Mouse (Mus musculus) MEL (cell line): ENCODE measurements at regions not wholly inside any gene's neighbourhood (a gene's known extent, or its start where the extent isn't known, plus 50 kb on each side); places are given as distances from the start of the nearest gene placed in this dataset.

Experiments
- DNase-seq: peaks from one replicate; pipeline ENCODE4 v3.0.0; 2011; ENCODE audit warnings: low read depth, low spot score
- H3K27ac ChIP-seq: 2 replicates; pipeline ENCODE4 v1.5.1; 2012; ENCODE audit warnings: low read depth, mild to moderate bottlenecking, control low read depth, low read length, moderate library complexity; ENCODE audit not compliant: control insufficient read depth
- H3K27me3 ChIP-seq, 2 experiments: fragments of 150-350 bp in 1 of 2; sonication (generic) in 1 of 2; 2 replicates each; pipeline ENCODE4 v1.6.1; 2012; ENCODE audit warnings: low read length in 2 of 2, mild to moderate bottlenecking in 2 of 2, improper control_type of control experiment in 1 of 2, moderate library complexity in 1 of 2; ENCODE audit not compliant: insufficient read depth in 2 of 2, control insufficient read depth in 1 of 2
- H3K36me3 ChIP-seq, 2 experiments: 2 replicates each; pipeline ENCODE4 v1.6.1; 2012 to 2014; ENCODE audit warnings: low read length in 2 of 2, improper control_type of control experiment in 1 of 2, inconsistent platforms in 1 of 2, mild to moderate bottlenecking in 1 of 2; ENCODE audit not compliant: insufficient read depth in 2 of 2, control insufficient read depth in 1 of 2
- H3K4me1 ChIP-seq, 2 experiments: fragments of 150-350 bp in 1 of 2; sonication (generic) in 1 of 2; 2 replicates each; pipeline ENCODE4 v1.6.1; 2012; ENCODE audit warnings: low read length in 2 of 2, improper control_type of control experiment in 1 of 2, mild to moderate bottlenecking in 1 of 2; ENCODE audit not compliant: insufficient read depth in 2 of 2, control insufficient read depth in 1 of 2
- H3K4me3 ChIP-seq, 2 experiments: fragments of 150-350 bp in 1 of 2; sonication (generic) in 1 of 2; 2 replicates each; pipeline ENCODE4 v1.5.1; 2012; ENCODE audit warnings: low read depth in 2 of 2, low read length in 2 of 2, mild to moderate bottlenecking in 2 of 2, moderate library complexity in 2 of 2, control low read depth in 1 of 2, improper control_type of control experiment in 1 of 2; ENCODE audit not compliant: control insufficient read depth in 1 of 2, insufficient read depth in 1 of 2
- H3K79me2 ChIP-seq: 2 replicates; pipeline ENCODE4 v1.6.1; 2012; ENCODE audit warnings: mild to moderate bottlenecking, low read length, moderate library complexity; ENCODE audit not compliant: control insufficient read depth, poor library complexity, insufficient read depth
- H3K9ac ChIP-seq: 2 replicates; pipeline ENCODE4 v1.6.1; 2012; ENCODE audit warnings: low read depth, mild to moderate bottlenecking, control low read depth, low read length, moderate library complexity; ENCODE audit not compliant: control insufficient read depth, poor library complexity, severe bottlenecking
- H3K9me3 ChIP-seq: fragments of 150-350 bp; sonication (generic); replicated peaks from 2 replicates; pipeline ENCODE4 v1.6.1; 2012; ENCODE audit warnings: mild to moderate bottlenecking, low read length, improper control_type of control experiment, moderate library complexity; ENCODE audit not compliant: insufficient read depth
- CTCF ChIP-seq, 3 experiments: IDR thresholded peaks in 2 of 3; conservative IDR thresholded peaks in 1 of 3; 2 replicates each; pipeline ENCODE4 v1.5.1; 2011 to 2012; ENCODE audit warnings: low read length in 3 of 3, low read depth in 2 of 3, mild to moderate bottlenecking in 2 of 3, improper control_type of control experiment in 1 of 3, inconsistent platforms in 1 of 3, mixed read lengths in 1 of 3, moderate library complexity in 1 of 3; ENCODE audit not compliant: control insufficient read depth in 1 of 3, insufficient read depth in 1 of 3, poor library complexity in 1 of 3, severe bottlenecking in 1 of 3
- ELF1 ChIP-seq: IDR thresholded peaks from 2 replicates; pipeline ENCODE4 v1.6.1; 2014; ENCODE audit warnings: low read depth, mild to moderate bottlenecking, inconsistent platforms, low read length, improper control_type of control experiment, moderate library complexity
- EP300 ChIP-seq, 2 experiments: IDR thresholded peaks; 2 replicates each; pipeline ENCODE4 v1.6.1; 2011; ENCODE audit warnings: improper control_type of control experiment in 2 of 2, low read length in 2 of 2, low read depth in 1 of 2, mild to moderate bottlenecking in 1 of 2
- GABPA ChIP-seq: IDR thresholded peaks from 2 replicates; pipeline ENCODE4 v1.6.1; 2012; ENCODE audit warnings: low read depth, mild to moderate bottlenecking, inconsistent platforms, low read length, improper control_type of control experiment, moderate library complexity
- HCFC1 ChIP-seq: IDR thresholded peaks from 2 replicates; pipeline ENCODE4 v1.6.1; 2012; ENCODE audit warnings: low read depth, mild to moderate bottlenecking, inconsistent platforms, low read length, improper control_type of control experiment, moderate library complexity
- JUND ChIP-seq: IDR thresholded peaks from 2 replicates; pipeline ENCODE4 v1.6.1; 2011; ENCODE audit warnings: low read depth, mild to moderate bottlenecking, improper control_type of control experiment, low read length
- KAT2A ChIP-seq: conservative IDR thresholded peaks from 2 replicates; pipeline ENCODE4 v1.6.1; 2012; ENCODE audit warnings: low read depth, low read length, improper control_type of control experiment, inconsistent platforms
- MAFK ChIP-seq: IDR thresholded peaks from 2 replicates; pipeline ENCODE4 v1.6.1; 2011; ENCODE audit warnings: low read depth, mild to moderate bottlenecking, low read length, improper control_type of control experiment, borderline replicate concordance
- NELFE ChIP-seq: IDR thresholded peaks from 2 replicates; pipeline ENCODE4 v1.6.1; 2011; ENCODE audit warnings: low read depth, low read length, improper control_type of control experiment
- POLR2A ChIP-seq, 2 experiments: IDR thresholded peaks; 2 replicates each; pipeline ENCODE4 v1.6.1; 2011 to 2012; ENCODE audit warnings: low read length in 2 of 2, mild to moderate bottlenecking in 2 of 2, control low read depth in 1 of 2, improper control_type of control experiment in 1 of 2, low read depth in 1 of 2, moderate library complexity in 1 of 2; ENCODE audit not compliant: control insufficient read depth in 1 of 2, insufficient read depth in 1 of 2, poor library complexity in 1 of 2
- POLR2AphosphoS5 ChIP-seq: IDR thresholded peaks from 2 replicates; pipeline ENCODE4 v1.6.1; 2012; ENCODE audit warnings: low read depth, borderline replicate concordance, mild to moderate bottlenecking, inconsistent platforms, low read length, moderate library complexity, mixed read lengths
- RAD21 ChIP-seq: IDR thresholded peaks from 2 replicates; pipeline ENCODE4 v1.6.1; 2011; ENCODE audit warnings: mild to moderate bottlenecking, low read depth, low read length, improper control_type of control experiment
- RCOR1 ChIP-seq: IDR thresholded peaks from 2 replicates; pipeline ENCODE4 v1.6.1; 2012; ENCODE audit warnings: low read depth, mild to moderate bottlenecking, inconsistent platforms, low read length, improper control_type of control experiment
- SIN3A ChIP-seq: IDR thresholded peaks from 2 replicates; pipeline ENCODE4 v1.6.1; 2012; ENCODE audit warnings: low read length, improper control_type of control experiment, inconsistent platforms
- SMC3 ChIP-seq: IDR thresholded peaks from 2 replicates; pipeline ENCODE4 v1.6.1; 2011; ENCODE audit warnings: low read depth, low read length, improper control_type of control experiment
- TAL1 ChIP-seq: IDR thresholded peaks from 2 replicates; pipeline ENCODE4 v1.6.1; 2012; ENCODE audit warnings: mild to moderate bottlenecking, inconsistent platforms, low read length, moderate library complexity, mixed read lengths
- TBP ChIP-seq: IDR thresholded peaks from 2 replicates; pipeline ENCODE4 v1.8.0; 2011; ENCODE audit warnings: low read depth, low read length, improper control_type of control experiment
- USF2 ChIP-seq, 2 experiments: IDR thresholded peaks; 2 replicates each; pipeline ENCODE4 v1.6.1; 2011 to 2012; ENCODE audit warnings: improper control_type of control experiment in 2 of 2, low read length in 2 of 2, borderline replicate concordance in 1 of 2, inconsistent platforms in 1 of 2, low read depth in 1 of 2, mild to moderate bottlenecking in 1 of 2; ENCODE audit not compliant: insufficient read depth in 1 of 2
- ZC3H11A ChIP-seq: IDR thresholded peaks from 2 replicates; pipeline ENCODE4 v1.6.1; 2012; ENCODE audit warnings: low read depth, mild to moderate bottlenecking, inconsistent platforms, low read length, improper control_type of control experiment
- ZKSCAN1 ChIP-seq: IDR thresholded peaks from 2 replicates; pipeline ENCODE4 v1.6.1; 2012; ENCODE audit warnings: low read depth, mild to moderate bottlenecking, inconsistent platforms, low read length, improper control_type of control experiment, moderate library complexity

GRCm38 (mm10) chr3:124067971-124068370, 252.7 kb upstream of the Tram1l1 start:
- TF ChIP-seq ELF1: no peak
- no peak for TF ChIP-seq NELFE
- no peak for TF ChIP-seq EP300 (IDR thresholded peaks at IDR 0.05; ENCODE audit: low read depth in 1 of 2, low read length in 2 of 2)
- no peak for TF ChIP-seq SMC3
- TF ChIP-seq POLR2A (IDR thresholded peaks at IDR 0.05; ENCODE audit: control insufficient read depth in 1 of 2, insufficient read depth in 1 of 2, low read depth in 1 of 2, low read length in 2 of 2, poor library complexity in 1 of 2): no peak
- TF ChIP-seq ZKSCAN1: no peak
- no peak for TF ChIP-seq JUND
- no peak for TF ChIP-seq HCFC1
- no peak for TF ChIP-seq KAT2A
- TF ChIP-seq MAFK: no peak
- no peak overlapping the region for H3K9ac ChIP-seq
- no peaks in the 10 kb centered on the region for H3K36me3 ChIP-seq
- DNase-seq: no peak
- H3K4me3 ChIP-seq: no peak overlapping the region
- H3K27ac ChIP-seq: no peak overlapping the region
- H3K9me3 ChIP-seq: no peaks in the 10 kb centered on the region
- no peaks in the 10 kb centered on the region for H3K4me1 ChIP-seq
- H3K27me3 ChIP-seq: no peaks in the 10 kb centered on the region
- no peaks in the 10 kb centered on the region for H3K79me2 ChIP-seq

- Histone ChIP-seq H3K27ac (no peak overlapping the region), H3K36me3 (no peaks in the 10 kb centered on the region), H3K4me1 (no peaks in the 10 kb centered on the region), H3K9ac (no peak overlapping the region), H3K79me2 (no peaks in the 10 kb centered on the region), H3K9me3 (no peaks in the 10 kb centered on the region), H3K4me3 (no peak overlapping the region), H3K27me3 (no peaks in the 10 kb centered on the region)
- TF ChIP-seq TAL1: no peak
- no peak for DNase-seq
These were observed 251.5 kb upstream of the Tram1l1 start for GRCm38 (mm10) chr3:124069182-124069581.

GRCm38 (mm10) chr3:124075974-124076606, 244.6 kb upstream of the Tram1l1 start:
- Histone ChIP-seq H3K9me3 (no peaks in the 10 kb centered on the region), H3K4me1 (no peaks in the 10 kb centered on the region; a peak in 1 of 4 replicates), H3K27me3 (no peaks in the 10 kb centered on the region), H3K27ac (no peak overlapping the region), H3K4me3 (no peak overlapping the region), H3K9ac (no peak overlapping the region), H3K36me3 (no peaks in the 10 kb centered on the region), H3K79me2 (no peaks in the 10 kb centered on the region)
- TF ChIP-seq ELF1 (no peak), POLR2AphosphoS5 (no peak), TBP (no peak), SIN3A (no peak), RAD21 (no peak), CTCF (IDR thresholded peaks at IDR 0.05 in 2 of 3, conservative IDR thresholded peaks at IDR 0.05 in 1 of 3; ENCODE audit: control insufficient read depth in 1 of 3, insufficient read depth in 1 of 3, low read depth in 2 of 3, low read length in 3 of 3, poor library complexity in 1 of 3, severe bottlenecking in 1 of 3) (no peak), ZC3H11A (no peak), USF2 (IDR thresholded peaks at IDR 0.05; ENCODE audit: borderline replicate concordance in 1 of 2, insufficient read depth in 1 of 2, low read depth in 1 of 2, low read length in 2 of 2) (no peak), GABPA (no peak), RCOR1 (no peak)
- DNase-seq: no peak
